Mouse (Mus musculus): ENCODE data around the gene Glrx2.

Glrx2 gene

GRCm38 (mm10) chr1:143738811-143739210, 22.7 kb downstream of the Glrx2 start:
- POLR2A ChIA-PET, result interaction anchor here in 3 of 4 experiments (0.6 to 4.0 kb wide), 10 partner anchors 8 to 86 kb away, joined by 3 to 29 read pairs (median 4); partner anchors contain the start of genes Trove2 (in 2 of the 3) and Uchl5 (in 2 of the 3)
- CTCF ChIA-PET, result interaction anchor here in 1 of 4 experiments (2.7 kb wide), 1 partner anchor 8 kb away, joined by 15 read pairs; no protein-coding TSS in a partner anchor

GRCm38 (mm10) chr1:143739361-143740350, 23.5 kb downstream of the Glrx2 start:
- ChIA-PET POLR2A (interaction anchor here (0.5 to 4.0 kb wide), 23 partner anchors 8 to 265 kb away, joined by 3 to 29 read pairs (median 4); partner anchors contain the start of genes Trove2 (in 3 of the 4), Uchl5 (in 3 of the 4) and Cdc73 (in 1 of the 4)), CTCF (interaction anchor here in 2 of 4 experiments (0.6 to 2.7 kb wide), 4 partner anchors 8 to 99 kb away, joined by 3 to 15 read pairs (median 8); partner anchors contain the start of genes B3galt2 (in 1 of the 2), Trove2 (in 1 of the 2) and Uchl5 (in 1 of the 2))

- ChIA-PET CTCF (interaction anchor here in 2 of 4 experiments (0.6 to 2.7 kb wide), 3 partner anchors 9 to 100 kb away, joined by 3 to 15 read pairs (median 11); partner anchors contain the start of gene B3galt2 (in 1 of the 2)), POLR2A (interaction anchor here (0.6 to 4.0 kb wide), 16 partner anchors 9 to 52 kb away, joined by 3 to 29 read pairs (median 5); partner anchors contain the start of genes Trove2 (in 3 of the 4), Uchl5 (in 3 of the 4) and Cdc73 (in 1 of the 4))
Observed at GRCm38 (mm10) chr1:143740581-143740980, 24.4 kb downstream of the Glrx2 start.

- CTCF ChIA-PET, result interaction anchor here in 2 of 4 experiments (0.7 to 2.7 kb wide), 4 partner anchors 9 to 31 kb away, joined by 3 to 15 read pairs (median 4); no protein-coding TSS in a partner anchor
- POLR2A ChIA-PET, result interaction anchor here in 3 of 4 experiments (0.6 to 4.0 kb wide), 6 partner anchors 10 to 35 kb away, joined by 3 to 29 read pairs (median 14); partner anchors contain the start of genes Trove2 (in 2 of the 3) and Uchl5 (in 2 of the 3)
Observed at GRCm38 (mm10) chr1:143741331-143741730, 25.2 kb downstream of the Glrx2 start.

- ChIA-PET CTCF (interaction anchor here in 2 of 4 experiments (1.0 to 1.4 kb wide), 2 partner anchors 10 to 11 kb away, joined by 4 read pairs; no protein-coding TSS in a partner anchor), POLR2A (interaction anchor here in 2 of 4 experiments (1.6 to 4.0 kb wide), 4 partner anchors 8 to 38 kb away, joined by 4 to 29 read pairs (median 14); partner anchors contain the start of genes Trove2 (in 1 of the 2) and Uchl5 (in 1 of the 2))
Observed at GRCm38 (mm10) chr1:143742186-143742585, 26.0 kb downstream of the Glrx2 start.

GRCm38 (mm10) chr1:143745871-143746270, 29.7 kb downstream of the Glrx2 start:
- POLR2A ChIA-PET, result interaction anchor here in 2 of 4 experiments (1.0 to 1.4 kb wide), 3 partner anchors 30 to 44 kb away, joined by 3 to 6 read pairs (median 4); partner anchors contain the start of genes Trove2 (in 1 of the 2) and Uchl5 (in 1 of the 2)
- CTCF ChIA-PET, result no interaction called here

GRCm38 (mm10) chr1:143762159-143762558, 46.0 kb downstream of the Glrx2 start:
- ChIA-PET CTCF (no interaction called here), POLR2A (interaction anchor here in 1 of 4 experiments (1.5 kb wide), 1 partner anchor 15 kb away, joined by 5 read pairs; the partner anchor contains the start of genes Trove2 and Uchl5)

- ChIA-PET CTCF (interaction anchor here in 1 of 4 experiments (0.6 kb wide), 1 partner anchor 1322 kb away, joined by 6 read pairs; no protein-coding TSS in a partner anchor), POLR2A (interaction anchor here in 3 of 4 experiments (0.5 to 2.8 kb wide), 4 partner anchors 13 to 25 kb away, joined by 3 to 13 read pairs (median 4); partner anchors contain the start of genes Trove2 (in 1 of the 3) and Uchl5 (in 1 of the 3))
Observed at GRCm38 (mm10) chr1:143764443-143764842, 48.3 kb downstream of the Glrx2 start.

GRCm38 (mm10) chr1:143765801-143766200, 49.7 kb downstream of the Glrx2 start:
- ChIA-PET CTCF (interaction anchor here in 1 of 4 experiments (0.6 kb wide), 1 partner anchor 38 kb away, joined by 4 read pairs; no protein-coding TSS in a partner anchor), POLR2A (interaction anchor here in 2 of 4 experiments (1.0 to 2.8 kb wide), 5 partner anchors 9 to 63 kb away, joined by 3 to 13 read pairs (median 6); partner anchors contain the start of genes Trove2 (in 2 of the 2), Uchl5 (in 2 of the 2) and Cdc73 (in 1 of the 2))

- ChIA-PET POLR2A (interaction anchor here in 2 of 4 experiments (0.9 to 2.8 kb wide), 5 partner anchors 9 to 33 kb away, joined by 3 to 13 read pairs (median 6); partner anchors contain the start of genes Trove2 (in 2 of the 2) and Uchl5 (in 2 of the 2)), CTCF (interaction anchor here in 1 of 4 experiments (0.6 kb wide), 1 partner anchor 37 kb away, joined by 4 read pairs; no protein-coding TSS in a partner anchor)
Observed at GRCm38 (mm10) chr1:143766238-143766637, 50.1 kb downstream of the Glrx2 start.

- POLR2A ChIA-PET, result interaction anchor here in 1 of 4 experiments (0.8 to 2.3 kb wide), 3 partner anchors 11 to 71 kb away, joined by 3 to 7 read pairs (median 5); no protein-coding TSS in a partner anchor
- CTCF ChIA-PET, result no interaction called here
Observed at GRCm38 (mm10) chr1:143770444-143771109, 54.4 kb downstream of the Glrx2 start.

- ChIA-PET CTCF (no interaction called here), POLR2A (no interaction called here)
Observed at GRCm38 (mm10) chr1:143773082-143773481, 56.9 kb downstream of the Glrx2 start.

GRCm38 (mm10) chr1:143773909-143774308, 57.8 kb downstream of the Glrx2 start:
- ChIA-PET CTCF (no interaction called here), POLR2A (no interaction called here)

GRCm38 (mm10) chr1:143776446-143777411, 60.6 kb downstream of the Glrx2 start, which contains the start of the genes Trove2 and Uchl5:
Gene Trove2, minus strand, starts transcription at chr1:143777068.
Gene Uchl5, plus strand, starts transcription at chr1:143777272.
- CTCF ChIA-PET, result interaction anchor here in 3 of 4 experiments (0.5 to 1.9 kb wide), 10 partner anchors 8 to 74 kb away, joined by 3 to 18 read pairs (median 3); partner anchors contain the start of gene Cdc73 (in 1 of the 3)
- POLR2A ChIA-PET, result interaction anchor here (0.6 to 3.4 kb wide), 49 partner anchors 8 to 227 kb away, joined by 3 to 37 read pairs (median 4); partner anchors contain the start of genes Cdc73 (in 1 of the 4) and Rgs2 (in 1 of the 4)

GRCm38 (mm10) chr1:143777558-143778218, 61.5 kb downstream of the Glrx2 start:
- CTCF ChIA-PET, result interaction anchor here in 3 of 4 experiments (1.3 to 1.5 kb wide), 2 partner anchors 26 kb away, joined by 3 to 8 read pairs (median 5); no protein-coding TSS in a partner anchor
- POLR2A ChIA-PET, result interaction anchor here in 3 of 4 experiments (0.6 to 3.4 kb wide), 28 partner anchors 8 to 226 kb away, joined by 3 to 37 read pairs (median 5); partner anchors contain the start of genes Cdc73 (in 1 of the 3) and Rgs2 (in 1 of the 3)
